Mouse (Mus musculus) adrenal gland, adult 2 months (tissue): ENCODE measurements around the gene Slc6a5. TPM values are rescaled to one million over a fixed set of nuclear protein-coding genes. Genes with fewer than 3 reads are reported as not detected.
"Not testable (repeated sequence)": the region's sequence is repeated elsewhere in the genome, so short reads cannot be mapped to it uniquely, and the experiment has no call there.

Experiments used
- DNase-seq: peaks from one replicate; pipeline ENCODE4 v3.0.0; 2021
- polyA plus RNA-seq: library from polyadenylated mRNA; depleted of rRNA; stranded (reverse); fragments of >200 nt; gene quantifications from 2 replicates; pipeline ENCODE4 v1.2.3, GENCODE M21; 2012
- total RNA-seq, 2 experiments: library from RNA; stranded (reverse); gene quantifications; 2 replicates each; pipeline ENCODE4 v1.2.3; 2021

The Slc6a5 gene
- total and polyA plus RNA-seq, 3 experiments, result 1.3 to 3.1 (median 2.2) TPM

DNA sequence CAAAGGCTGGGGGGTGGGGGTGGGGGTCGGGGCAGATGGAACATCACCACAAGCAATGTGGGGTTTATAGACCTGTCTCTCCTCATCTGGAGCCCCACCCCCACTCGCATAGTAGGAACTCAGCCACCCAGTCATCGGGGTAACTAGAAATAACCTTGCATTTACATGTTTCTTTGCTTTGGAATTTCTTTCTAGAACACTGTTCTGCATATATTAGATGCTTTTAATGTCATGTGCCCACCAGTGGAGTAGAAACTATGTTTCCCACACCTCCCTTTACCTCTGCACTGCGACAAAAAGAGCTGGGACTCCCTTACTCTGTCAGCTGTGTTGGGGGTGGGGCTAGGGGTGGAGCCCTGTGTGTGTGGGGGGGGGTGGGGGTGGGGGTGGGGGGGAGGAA, 3.2 kb downstream of the Slc6a5 start:
- no peak for DNase-seq

DNA sequence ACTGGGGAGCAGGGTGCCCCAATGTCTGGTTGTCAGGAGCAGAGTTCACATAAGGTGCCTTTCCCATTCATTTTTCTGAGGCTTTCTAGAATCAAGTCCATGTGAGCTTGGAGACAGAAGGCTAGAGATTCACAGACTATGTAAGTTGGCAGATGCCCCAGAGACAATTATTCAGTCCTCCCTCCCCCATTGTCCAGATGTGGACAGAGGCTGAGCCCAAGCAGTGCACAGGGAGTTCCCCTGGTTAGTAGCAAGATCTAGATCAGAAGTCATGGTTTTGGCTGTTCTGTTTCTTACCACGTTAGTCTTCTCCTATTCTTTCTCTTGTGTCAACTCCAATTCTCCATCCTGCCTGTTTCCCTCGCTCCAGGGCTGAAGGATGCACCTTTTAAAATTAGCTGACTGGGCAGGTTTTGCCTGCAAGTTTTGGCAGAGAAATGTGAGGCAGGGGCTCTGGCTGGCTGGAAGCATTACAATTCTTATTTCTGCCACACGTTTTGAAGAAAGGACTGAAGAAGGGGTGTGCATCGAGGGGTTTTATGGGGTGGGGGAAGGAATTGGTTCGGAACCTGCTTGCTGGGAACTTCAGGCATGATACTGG, 3.9 kb downstream of the Slc6a5 start:
- DNase-seq, result no peak

DNA sequence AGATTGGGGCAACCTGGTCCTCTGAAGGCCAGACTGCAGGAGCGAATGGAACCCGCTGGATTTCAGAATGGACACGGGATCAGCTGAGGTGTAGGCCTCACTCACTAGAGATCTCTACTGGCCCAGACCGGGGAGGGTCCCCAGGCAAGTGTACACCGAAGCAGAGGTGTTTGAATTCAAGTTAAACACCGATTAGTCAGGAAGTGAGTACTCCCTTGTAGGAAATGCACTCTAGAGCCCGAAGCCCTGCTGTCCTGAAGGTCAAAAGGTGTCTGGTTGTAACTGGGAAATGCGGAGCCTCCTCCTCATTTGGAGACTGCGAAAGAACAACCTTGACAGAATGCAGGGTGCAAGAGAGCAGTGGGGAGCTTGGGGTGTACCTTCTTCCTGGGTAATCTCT, 5.0 kb downstream of the Slc6a5 start:
- no peak for DNase-seq

DNA sequence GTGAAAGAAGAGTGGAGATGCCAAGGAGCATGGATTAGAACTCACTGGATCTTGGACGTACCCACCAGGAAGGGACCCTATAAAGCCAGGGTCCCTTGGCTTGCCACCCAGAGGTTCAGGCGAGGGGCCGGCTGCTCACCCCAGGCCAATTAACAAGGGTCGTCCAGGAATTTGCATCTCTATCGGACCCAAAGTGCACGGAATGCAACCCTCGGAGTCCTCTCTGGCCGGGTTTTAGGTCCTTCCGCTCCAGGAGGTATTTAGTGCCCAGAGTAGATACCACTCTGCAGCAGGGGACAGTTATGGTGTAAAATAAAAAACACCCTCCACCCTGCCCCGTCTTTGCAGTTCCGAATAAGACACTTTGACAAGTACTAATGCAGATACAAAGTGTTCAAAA, 5.5 kb downstream of the Slc6a5 start:
- no peak for DNase-seq

DNA sequence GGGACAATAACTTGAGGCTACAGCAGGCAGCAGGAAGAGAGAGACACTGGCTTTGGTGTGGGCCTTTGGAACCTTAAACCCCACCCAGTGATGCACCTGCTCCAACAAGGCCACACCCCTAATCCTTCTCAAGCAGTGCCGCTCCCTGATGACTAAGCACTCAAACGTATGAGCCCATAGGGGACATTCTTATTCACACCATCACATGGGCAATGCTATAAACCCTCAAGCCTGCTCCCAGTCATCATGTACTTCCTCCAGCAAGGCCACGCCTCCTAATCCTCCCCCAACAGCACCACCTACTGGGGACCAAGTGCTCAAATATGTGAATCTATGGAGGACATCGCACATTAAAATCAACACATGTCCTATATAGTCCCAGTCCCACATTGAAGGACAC, 9.5 kb downstream of the Slc6a5 start:
- no peak for DNase-seq

DNA sequence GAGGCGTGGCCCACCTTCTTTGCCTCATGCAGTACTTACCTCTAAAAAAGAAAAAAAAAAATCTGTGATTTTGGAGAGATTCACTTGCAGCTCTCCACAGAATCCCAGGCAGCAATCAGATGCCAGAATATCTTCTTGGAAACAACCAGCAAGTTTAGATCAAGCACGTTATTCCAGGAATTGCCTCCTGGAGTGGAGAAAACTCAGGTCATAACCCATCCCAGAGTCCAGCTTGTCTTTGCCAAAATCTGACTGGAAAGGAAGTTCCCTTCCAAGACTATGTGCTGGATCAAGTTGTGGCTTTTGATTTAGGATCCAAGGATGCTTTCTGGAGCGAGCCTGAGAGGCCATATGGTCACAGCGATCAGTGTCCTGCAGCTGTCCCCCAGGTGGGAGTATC, 10.8 kb downstream of the Slc6a5 start:
- no peak for DNase-seq

DNA sequence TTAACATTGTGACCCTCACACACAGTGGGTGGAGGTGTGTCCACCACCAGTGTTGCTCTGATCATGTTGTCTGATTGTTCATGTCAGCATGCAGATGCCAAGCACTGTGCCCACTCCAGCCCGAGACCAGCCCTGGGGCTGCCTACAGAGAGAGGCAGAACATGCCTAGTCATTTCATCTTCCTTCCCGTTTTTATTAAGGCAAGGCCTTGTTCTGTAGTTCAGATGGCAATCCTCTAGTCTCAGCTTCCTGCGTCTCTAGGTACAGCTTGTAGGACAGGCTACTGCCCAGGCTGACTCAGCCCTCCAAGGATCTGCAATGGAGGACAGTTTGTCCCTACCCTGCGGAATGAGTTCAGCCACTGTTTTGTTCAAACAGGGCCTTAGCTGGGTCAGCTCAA, 13.0 kb downstream of the Slc6a5 start:
- DNase-seq, result peak; percentile 63

DNA sequence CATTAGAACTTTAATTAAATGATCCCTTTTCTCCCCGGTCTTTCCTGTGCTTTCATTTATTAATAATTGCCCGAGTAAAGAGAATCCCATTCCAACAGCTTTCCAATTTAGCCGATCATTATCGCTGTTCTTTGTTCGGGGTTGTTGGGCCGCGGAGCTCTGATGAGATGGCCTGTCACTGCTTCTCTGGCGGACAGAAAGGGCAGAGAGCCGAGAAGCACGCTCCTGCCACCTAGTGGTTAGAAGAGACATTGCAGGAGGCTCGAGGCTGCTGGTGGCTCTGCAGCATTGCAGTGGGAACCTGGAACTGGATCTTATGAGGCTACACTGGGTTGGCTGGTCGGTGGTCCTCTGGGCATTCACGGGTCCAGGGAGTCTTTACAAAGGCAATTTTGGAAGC, 13.4 kb downstream of the Slc6a5 start:
- DNase-seq, result peak; percentile 84

DNA sequence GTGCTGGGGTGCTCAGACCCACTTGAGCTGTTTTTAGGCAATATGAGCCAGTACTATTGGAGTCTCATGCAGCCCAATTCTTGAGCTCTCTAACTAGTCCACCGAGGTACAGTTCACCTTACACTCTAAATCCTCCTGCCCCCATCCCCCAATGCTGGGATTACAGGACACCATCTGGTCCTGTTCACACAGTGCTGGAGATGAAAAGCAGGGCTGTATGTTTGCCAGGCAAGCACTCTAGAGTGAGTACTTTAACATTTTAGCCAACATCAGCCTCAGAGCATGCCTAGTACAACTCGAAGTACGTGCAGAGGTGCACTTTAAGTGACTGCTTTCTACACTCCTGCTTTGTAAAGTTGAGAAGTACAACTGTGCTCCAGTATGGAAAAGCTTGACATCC, 18.6 kb downstream of the Slc6a5 start:
- DNase-seq, result no peak

DNA sequence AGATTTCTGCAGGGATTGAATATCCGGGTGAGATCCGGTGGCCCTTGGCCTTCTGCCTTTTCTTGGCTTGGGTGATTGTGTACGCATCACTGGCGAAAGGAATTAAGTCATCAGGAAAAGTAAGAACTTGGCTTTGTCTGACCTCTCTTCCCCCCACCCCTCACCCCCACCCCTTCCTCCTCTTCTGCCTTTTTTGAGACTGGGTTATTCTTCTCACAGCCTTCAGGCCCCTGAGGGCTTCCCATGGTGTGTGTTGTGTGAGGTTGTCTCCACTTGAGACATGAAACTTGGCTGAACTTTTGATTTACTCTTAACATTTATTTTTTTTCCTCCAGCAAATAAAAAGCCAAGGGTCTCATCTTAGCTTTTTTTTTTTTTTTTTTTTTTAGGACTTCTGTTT, 20.1 kb downstream of the Slc6a5 start:
- DNase-seq, result no peak

DNA sequence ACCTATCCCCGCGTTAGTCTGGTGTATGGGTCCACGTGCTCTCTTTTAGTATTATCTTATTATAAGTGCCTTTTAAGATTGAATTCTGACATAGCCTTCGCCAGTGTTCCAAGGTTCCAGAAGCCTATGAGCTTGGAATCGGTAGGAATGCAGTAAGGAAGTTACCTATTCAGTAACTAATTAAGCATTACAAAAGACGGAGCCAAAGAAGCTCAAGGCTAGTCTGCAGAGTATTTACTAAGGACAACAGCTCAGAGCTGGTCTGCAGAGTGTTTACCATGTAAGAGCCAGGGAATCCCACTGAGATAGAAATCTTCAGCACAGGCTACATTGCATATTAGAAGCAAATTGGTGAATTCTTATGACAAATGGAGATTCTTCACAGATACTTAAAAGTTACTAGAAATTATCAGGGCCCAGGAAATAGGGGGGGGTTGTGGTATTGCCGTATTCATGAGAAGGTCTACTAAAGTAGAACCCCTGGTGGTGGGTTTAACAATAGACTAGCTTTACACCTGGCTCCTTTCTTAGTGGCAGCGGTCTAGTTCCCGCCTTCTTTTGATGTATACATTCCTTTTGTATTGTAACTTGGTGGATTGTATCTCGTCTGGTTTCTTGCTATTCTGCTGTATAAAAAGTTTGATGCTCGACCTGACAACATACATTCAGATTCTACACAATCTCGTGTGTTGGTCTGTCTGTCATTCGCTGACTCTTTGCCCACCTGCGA, 23.6 kb downstream of the Slc6a5 start:
- DNase-seq, result not testable (repeated sequence)

DNA sequence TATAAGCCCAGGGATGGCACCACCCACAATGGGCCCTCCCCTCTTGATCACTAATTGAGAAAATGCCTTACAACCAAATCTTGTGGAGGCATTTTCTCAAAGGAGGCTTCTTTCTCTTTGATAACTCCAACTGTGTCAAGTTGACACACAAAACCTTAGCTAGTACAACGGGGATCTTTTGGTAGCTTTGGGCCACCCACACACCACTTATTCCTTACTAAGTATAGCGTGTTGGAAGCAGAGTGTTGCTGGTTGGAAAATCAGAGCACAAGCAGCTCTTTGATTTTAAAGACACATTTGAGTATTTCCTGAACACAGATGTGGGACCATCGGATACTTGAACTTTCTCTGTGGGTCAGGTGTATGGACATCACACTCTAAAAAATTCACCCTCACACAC, 26.9 kb downstream of the Slc6a5 start:
- DNase-seq, result no peak

DNA sequence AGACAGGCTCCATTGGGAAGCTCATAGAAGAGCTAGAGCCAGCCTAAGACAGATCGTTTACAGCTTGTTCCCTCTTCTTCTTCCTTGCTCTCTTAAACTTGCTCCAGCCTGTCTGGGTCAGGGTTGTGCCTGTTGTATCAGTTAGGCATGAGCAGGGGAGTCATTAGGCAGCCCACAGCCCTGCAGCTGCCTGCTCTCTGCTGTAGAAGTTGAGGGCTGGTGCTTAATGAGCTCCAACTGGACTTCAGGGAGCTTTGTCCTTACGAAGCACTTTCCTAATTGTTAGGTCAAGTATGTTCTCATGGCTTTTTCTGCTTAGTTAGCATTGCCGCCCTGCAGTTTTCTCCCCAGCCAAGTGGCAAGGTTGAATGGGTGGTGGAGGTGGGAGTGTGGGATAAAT, 32.1 kb downstream of the Slc6a5 start:
- no peak for DNase-seq

DNA sequence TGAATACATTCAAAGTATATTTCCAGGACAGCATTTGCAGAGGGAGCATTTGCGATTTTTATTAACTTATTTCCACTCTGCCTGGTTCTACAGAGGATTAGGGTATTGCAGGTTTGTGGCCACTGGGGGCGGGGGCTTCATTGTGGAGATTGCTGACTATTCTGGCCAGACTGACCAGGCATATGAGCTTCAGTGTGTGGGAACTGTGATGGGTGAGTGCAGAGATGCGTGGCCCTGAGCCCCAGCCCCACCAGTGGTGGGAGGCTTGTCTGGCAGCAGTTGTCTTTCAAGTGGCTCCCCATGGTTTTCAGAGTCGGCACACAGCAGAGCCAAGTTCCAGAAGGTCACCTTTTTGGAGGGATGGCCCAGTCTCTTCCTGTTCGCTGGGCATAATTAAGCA, 32.5 kb downstream of the Slc6a5 start:
- DNase-seq, result no peak

DNA sequence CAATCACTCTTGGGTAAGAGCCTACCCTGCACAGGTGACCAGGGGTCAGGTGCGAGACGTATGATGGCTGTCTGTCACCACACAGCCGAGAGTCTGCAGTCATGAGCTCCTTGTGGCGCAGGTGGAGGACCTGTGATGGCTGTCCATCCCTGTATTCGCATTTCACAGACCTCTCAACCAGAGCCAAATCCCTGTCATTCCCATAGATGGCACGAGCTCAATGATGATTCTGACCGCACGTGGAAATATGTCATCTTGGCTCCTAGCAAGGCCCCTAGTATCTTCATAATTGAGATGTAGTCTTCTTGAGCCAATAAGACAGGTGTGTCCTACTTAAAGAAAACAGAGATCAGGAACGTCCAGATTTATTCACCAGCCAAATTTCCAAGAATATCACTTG, 36.7 kb downstream of the Slc6a5 start:
- DNase-seq, result no peak

DNA sequence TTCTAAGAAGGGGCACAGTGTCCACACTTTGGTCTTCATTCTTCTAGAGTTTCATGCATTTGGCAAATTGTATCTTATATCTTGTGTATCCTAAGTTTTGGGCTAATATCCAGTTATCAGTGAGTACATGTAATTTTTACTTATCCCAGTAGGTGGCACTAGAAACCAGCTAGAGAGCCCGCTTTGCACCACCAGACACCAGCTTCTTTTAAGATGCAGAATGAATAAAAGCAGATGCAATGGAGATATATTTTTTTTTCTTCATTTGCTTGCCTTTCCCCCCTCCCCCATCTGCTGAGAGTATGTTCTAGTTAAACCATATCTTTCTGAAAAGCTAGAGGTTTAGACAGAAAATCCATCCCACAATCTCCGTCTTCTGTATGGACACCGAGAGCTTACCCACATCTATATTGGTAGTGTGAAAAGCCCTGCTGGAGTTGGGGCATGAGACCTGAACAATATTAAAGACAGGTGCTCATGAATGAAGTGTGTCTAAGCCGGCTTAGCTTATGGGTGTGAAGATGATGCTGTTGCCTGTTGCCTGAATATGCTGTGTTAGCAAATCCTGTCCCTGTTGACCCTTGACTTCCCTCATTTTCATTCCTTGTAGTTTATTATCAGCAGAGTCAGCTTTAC, 43.7 kb downstream of the Slc6a5 start:
- DNase-seq, result peak; percentile 12

DNA sequence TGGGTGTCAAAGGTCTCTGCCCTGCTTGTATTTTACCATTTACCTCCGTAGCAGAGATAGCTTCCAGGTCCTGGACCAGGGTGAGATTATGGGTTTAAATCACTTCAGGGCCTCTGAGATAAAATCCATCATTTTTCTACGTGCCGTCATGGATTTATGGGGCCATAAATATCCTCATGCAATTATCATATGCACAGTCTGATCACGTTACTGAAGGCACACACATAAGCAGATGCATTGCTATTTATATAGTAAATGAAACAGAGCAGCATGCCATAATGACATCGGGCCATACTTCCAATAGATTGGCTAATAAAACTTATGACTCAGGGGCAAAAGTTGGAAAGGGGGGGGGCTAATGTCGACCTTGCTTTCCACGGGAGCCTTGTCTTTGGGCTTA, 44.9 kb downstream of the Slc6a5 start:
- no peak for DNase-seq

DNA sequence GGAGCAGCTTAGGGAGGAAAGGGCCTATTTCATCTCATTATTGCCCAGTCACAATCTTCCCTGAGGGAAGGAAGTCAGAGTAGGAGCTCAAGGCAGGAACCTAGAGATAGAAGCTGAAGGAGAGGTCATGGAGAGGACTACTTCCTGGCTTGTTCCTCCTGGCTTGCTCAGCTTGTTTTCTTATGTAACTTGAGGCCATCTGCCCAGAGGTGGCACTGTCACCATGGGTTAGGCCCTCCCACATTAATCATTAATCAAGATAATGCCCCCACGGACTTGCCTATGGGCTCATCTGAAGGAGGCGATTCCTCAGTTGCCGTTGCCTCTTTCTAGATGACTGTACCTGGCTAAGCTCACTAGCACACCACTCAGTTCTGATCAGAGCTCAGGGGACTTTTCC, 47.2 kb downstream of the Slc6a5 start:
- no peak for DNase-seq

DNA sequence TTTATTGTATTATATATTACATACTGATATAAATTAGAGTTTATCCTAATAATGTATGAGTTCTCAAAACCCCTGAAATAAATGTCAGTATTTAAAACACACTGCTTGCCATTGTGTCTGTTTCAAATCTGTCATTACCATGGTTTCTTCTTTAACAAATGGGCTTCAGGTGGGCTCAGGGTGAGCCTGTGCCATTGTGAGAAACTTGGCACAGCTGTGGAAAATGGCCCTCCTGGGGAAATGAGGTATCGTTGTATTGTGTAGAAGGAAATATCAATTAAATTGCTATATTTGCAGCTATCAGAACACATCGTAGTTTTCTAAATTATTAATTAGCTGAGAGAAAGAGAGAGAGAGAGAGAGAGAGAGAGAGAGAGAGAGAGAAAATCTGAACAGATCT, 53.8 kb downstream of the Slc6a5 start:
- DNase-seq, result no peak

DNA sequence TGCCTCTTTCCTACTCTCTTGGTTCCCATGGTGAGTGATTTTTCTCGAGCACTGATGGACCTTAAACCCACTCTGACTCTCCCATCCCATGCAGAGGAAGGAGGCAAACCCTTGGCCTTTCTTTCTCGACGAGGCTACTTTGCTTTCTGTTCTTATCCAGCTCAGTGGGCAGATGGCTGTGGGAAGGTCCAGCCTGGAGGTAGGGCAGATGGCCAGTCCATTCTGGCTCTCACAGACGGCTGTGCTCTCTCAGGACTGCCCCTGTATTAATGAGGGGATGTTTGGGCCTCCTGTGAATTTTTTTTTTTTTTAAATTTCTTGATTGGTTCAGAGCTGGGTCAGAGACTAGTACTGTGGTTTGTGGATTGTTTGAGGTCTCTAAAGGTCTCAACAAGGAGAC, 59.6 kb downstream of the Slc6a5 start:
- DNase-seq, result no peak

DNA sequence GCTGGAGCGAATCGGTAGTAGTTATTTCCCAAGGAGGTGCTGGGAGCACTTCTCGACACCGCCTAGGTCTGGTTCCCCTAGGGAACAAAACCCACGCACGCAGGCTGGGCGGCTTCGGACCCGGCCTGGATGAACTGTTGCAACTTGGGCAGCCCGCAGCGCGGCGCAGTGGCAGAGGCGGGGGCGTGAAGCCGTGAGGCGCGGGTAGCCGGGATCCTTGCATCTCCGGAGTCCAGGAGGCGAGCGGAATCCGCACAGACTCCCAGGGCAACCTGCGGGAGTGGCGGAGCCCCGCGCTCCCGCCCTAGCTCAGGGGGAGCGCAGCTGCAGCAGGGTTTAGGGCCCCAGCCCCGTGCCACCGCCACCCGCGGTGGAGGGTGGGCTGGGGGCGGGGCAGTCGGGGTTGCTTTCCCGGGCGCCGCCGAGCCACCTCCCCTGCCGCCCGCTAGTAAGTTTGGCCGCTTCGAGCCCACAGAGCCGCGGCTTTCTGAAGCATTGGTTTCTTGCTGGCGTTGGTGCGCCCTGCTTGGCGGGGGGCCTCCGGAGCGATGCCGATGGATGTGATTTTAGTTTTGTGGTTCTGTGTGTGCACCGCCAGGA, 65.0 kb downstream of the Slc6a5 start, which contains the start of gene Nell1:
Gene Nell1, plus strand, starts transcription at position 24 of the 600 bp plus-strand sequence.
- no peak for DNase-seq

DNA sequence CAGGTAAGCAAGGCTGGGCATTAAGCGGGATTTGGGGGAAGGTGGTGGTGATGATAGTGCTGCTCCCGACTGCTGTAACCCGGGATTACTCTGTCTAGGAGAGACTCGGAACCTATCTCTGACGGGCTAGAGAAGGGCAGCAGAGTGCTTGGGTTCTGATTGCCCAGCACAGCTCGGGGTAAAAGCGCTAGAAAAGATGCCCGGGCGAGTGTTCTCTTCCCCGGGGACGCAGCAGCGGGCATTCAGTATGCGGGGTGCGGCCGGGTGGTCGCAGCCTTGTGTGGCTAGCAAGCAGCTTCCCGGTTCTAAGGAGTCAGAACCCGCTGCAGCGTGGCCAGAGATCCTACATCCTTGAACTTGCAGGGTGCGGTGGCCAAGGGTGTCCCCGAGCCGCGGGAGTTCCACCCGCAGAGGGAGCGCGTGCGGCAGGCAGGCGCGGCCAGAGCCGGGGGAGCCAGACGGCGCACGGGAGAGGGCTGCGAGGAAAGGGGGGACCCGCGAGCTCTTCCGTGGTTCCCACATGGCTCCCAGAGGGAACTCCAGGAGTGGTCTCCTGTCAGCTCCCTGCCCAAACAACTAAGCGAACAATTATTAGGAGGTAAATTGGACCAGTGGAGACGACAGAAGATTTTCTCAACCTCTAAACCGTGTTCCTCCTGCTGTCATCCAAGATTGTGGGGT, 65.6 kb downstream of the Slc6a5 start:
- DNase-seq, result no peak
